Mouse (Mus musculus): Measurements from ENCODE around the gene Pnpla5.

DNA sequence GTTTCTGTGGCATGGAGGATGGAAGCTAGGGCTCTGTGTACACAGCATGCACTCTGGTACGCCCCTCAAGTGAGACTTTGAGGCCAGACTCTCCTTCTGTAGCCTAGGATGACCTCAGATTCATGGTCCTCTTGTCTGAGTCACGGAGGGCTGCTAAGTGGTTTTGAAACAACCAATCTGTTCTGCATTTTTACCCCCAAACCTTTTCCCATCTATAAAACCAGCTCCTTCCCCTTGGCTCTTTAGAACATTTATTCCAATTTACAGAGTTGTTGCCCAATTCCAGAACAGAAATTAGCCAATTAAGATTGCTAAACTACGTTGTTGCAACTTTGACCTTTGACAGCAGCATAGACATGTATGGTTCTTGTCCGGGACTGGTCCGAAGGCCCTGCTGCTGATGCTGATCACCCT, 16.6 kb upstream of the Pnpla5 start:
- TF ChIP-seq CTCF (conservative IDR thresholded peaks at IDR 0.05 in 1 of 2, IDR thresholded peaks at IDR 0.05 in 1 of 2; ENCODE audit: low read depth in 2 of 2, low read length in 2 of 2) = no peak
- no peak for TF ChIP-seq HCFC1 (IDR thresholded peaks at IDR 0.05; ENCODE audit: low read depth, low read length)
- TF ChIP-seq MAZ (IDR thresholded peaks at IDR 0.05; ENCODE audit: low read depth, low read length) = no peak
